Mouse (Mus musculus): Measurements from ENCODE around the gene Igsf8. TPM values are rescaled to one million over a fixed set of nuclear protein-coding genes. Genes with fewer than 3 reads are reported as not detected.

The Igsf8 gene
- polyA plus RNA-seq, 1 experiment = 159 TPM

GRCm38 (mm10) chr1:172368768-172369418 lies 107.5 kb downstream of the Igsf8 start:
- no peak overlapping the region for H3K4me3 ChIP-seq (ENCODE audit: control insufficient read depth, insufficient read depth, low read length)
- H3K27ac ChIP-seq (ENCODE audit: control insufficient read depth, insufficient read depth, low read length) = no peak overlapping the region
- peaks cover 7% of the 10 kb centered on the region for H3K4me1 ChIP-seq (replicated peaks; ENCODE audit: control insufficient read depth, insufficient read depth, low read length)
- 22% methylated on average over 23 of the region's 23 CpGs for WGBS
- DNase-seq = peak; percentile 89
- H3K36me3 ChIP-seq (ENCODE audit: control insufficient read depth, insufficient read depth, low read length) = no peaks in the 10 kb centered on the region
- H3K27me3 ChIP-seq (ENCODE audit: control insufficient read depth, insufficient read depth, low read length) = no peaks in the 10 kb centered on the region
- TF ChIP-seq POLR2A (IDR thresholded peaks at IDR 0.05; ENCODE audit: control insufficient read depth, extremely low read depth, insufficient read depth, low read length, poor library complexity) (no peak), CTCF (IDR thresholded peaks at IDR 0.05; ENCODE audit: borderline replicate concordance, control insufficient read depth, extremely low read depth, insufficient read depth, low read length, poor library complexity) (peak; percentile 85; the same call in 1 of the 2 replicates)

Other genes starting within 250 kb of the Igsf8 start
- 20.5 and 27.3 TPM in 2 replicates for gene Vangl2, start 233.2 kb upstream of the Igsf8 start, polyA plus RNA-seq (2012; rRNA removed)
- gene Nhlh1, start 204.1 kb upstream of the Igsf8 start, polyA plus RNA-seq (2012; rRNA removed) = 0.14 and 0.18 TPM in 2 replicates
- 53.9 and 58.9 TPM in 2 replicates for gene Copa, start 179.1 kb upstream of the Igsf8 start, polyA plus RNA-seq (2012; rRNA removed)
- 130 and 133 TPM in 2 replicates for gene Ncstn, start 178.8 kb upstream of the Igsf8 start, polyA plus RNA-seq (2012; rRNA removed)
- 68.5 and 76.9 TPM in 2 replicates for gene Pex19, start 134.9 kb upstream of the Igsf8 start, polyA plus RNA-seq (2012; rRNA removed)
- 79.7 and 81.0 TPM in 2 replicates for gene Dcaf8, start 113.6 kb upstream of the Igsf8 start, polyA plus RNA-seq (2012; rRNA removed)
- gene Pea15a, start 54.8 kb upstream of the Igsf8 start, polyA plus RNA-seq (2012; rRNA removed) = 28.4 and 38.8 TPM in 2 replicates
- gene Casq1, start 41.8 kb upstream of the Igsf8 start, polyA plus RNA-seq (2012; rRNA removed) = 0.54 and 1.4 TPM in 2 replicates
- gene Atp1a4, start 3.2 kb upstream of the Igsf8 start, polyA plus RNA-seq (2012; rRNA removed) = 0.07 TPM in 1 of 2 replicates, not detected in the other
- gene Atp1a2, start 36.4 kb downstream of the Igsf8 start, polyA plus RNA-seq (2012; rRNA removed) = 24.4 and 28.5 TPM in 2 replicates
- 1.5 TPM in 2 replicates for gene Kcnj9, start 67.7 kb downstream of the Igsf8 start, polyA plus RNA-seq (2012; rRNA removed)
- 3.2 and 3.9 TPM in 2 replicates for gene Kcnj10, start 79.6 kb downstream of the Igsf8 start, polyA plus RNA-seq (2012; rRNA removed)
- gene Pigm, start 114.9 kb downstream of the Igsf8 start, polyA plus RNA-seq (2012; rRNA removed) = 20.8 and 25.3 TPM in 2 replicates
- 4.3 and 7.3 TPM in 2 replicates for gene Slamf9, start 213.7 kb downstream of the Igsf8 start, polyA plus RNA-seq (2012; rRNA removed)
- 16.4 and 20.3 TPM in 2 replicates for gene Igsf9, start 220.1 kb downstream of the Igsf8 start, polyA plus RNA-seq (2012; rRNA removed)
- gene Tagln2, start 238.4 kb downstream of the Igsf8 start, polyA plus RNA-seq (2012; rRNA removed) = 178 and 183 TPM in 2 replicates